Mouse (Mus musculus): ENCODE results near the gene Tdrd12. TPM values are rescaled to one million over a fixed set of nuclear protein-coding genes. Genes with fewer than 3 reads are reported as not detected.

Gene Tdrd12
- polyA plus RNA-seq, 1 experiment from 2014 or later, result 0.59 TPM

GRCm38 (mm10) chr7:35476457-35476856 is 61.1 kb downstream of the Tdrd12 start:
- Histone ChIP-seq H3K27me3 (no peaks in the 10 kb centered on the region), H3K4me1 (replicated peaks) (peaks cover 4% of the 10 kb centered on the region; the same call in 1 of the 2 replicates), H3K36me3 (no peaks in the 10 kb centered on the region), H3K4me3 (no peak overlapping the region), H3K9me3 (no peaks in the 10 kb centered on the region), H3K27ac (replicated peaks) (no peak overlapping the region), H3K9ac (no peak overlapping the region), H3K4me2 (no peak overlapping the region)
- WGBS, result 84% methylated on average over 2 of the region's 2 CpGs
- no peak for ATAC-seq (ENCODE audit: low read depth)

DNA sequence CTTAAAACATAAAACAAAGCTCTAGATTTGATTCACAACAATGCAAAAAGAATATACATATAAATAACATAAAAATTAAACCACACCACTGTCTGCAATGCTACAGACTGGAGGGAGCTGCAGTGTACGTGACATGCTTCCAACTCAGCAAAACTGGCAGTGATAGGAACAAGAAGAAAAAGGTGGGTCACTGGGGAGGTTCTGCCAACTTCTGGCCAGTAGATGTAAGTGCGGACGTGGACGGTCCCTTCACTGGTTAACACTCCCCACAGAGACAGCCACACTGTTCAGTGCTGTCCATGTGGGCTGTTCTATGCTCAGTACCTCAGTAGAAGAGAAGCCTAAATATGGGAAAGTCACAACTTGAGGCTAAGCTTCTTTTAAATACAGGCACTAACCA is 66.8 kb downstream of the Tdrd12 start:
- H3K9ac ChIP-seq, result no peak overlapping the region
- WGBS, result 54% methylated on average over 4 of the region's 4 CpGs
- ATAC-seq (ENCODE audit: low read depth), result no peak
- H3K4me3 ChIP-seq, result no peak overlapping the region
- no peaks in the 10 kb centered on the region for H3K36me3 ChIP-seq
- H3K27ac ChIP-seq (replicated peaks), result no peak overlapping the region
- H3K27me3 ChIP-seq, result no peaks in the 10 kb centered on the region
- peaks cover 4% of the 10 kb centered on the region; the same call in 1 of the 2 replicates for H3K4me1 ChIP-seq (replicated peaks)
- no peak overlapping the region for H3K4me2 ChIP-seq
- no peaks in the 10 kb centered on the region for H3K9me3 ChIP-seq

DNA sequence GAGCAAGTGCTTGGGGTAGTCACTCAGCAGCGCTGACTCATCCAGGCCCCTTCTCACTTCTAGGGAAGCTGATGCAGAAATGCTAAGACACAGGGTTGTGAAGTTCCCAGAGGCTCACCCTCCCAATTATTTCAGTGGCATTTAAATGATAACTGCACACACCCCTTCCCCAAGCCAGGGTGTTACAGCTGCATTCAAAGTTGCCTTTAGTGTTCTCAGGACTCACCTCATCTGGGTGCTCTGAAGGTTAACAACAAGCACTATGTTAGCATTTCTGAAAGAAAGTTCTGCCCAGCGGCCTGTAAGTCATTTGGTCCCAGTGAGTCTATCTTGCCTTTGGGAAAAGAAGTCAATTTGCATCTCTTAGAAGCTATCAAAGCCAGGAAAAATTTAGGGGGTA is 69.7 kb downstream of the Tdrd12 start:
- no peak for ATAC-seq (ENCODE audit: low read depth)

DNA sequence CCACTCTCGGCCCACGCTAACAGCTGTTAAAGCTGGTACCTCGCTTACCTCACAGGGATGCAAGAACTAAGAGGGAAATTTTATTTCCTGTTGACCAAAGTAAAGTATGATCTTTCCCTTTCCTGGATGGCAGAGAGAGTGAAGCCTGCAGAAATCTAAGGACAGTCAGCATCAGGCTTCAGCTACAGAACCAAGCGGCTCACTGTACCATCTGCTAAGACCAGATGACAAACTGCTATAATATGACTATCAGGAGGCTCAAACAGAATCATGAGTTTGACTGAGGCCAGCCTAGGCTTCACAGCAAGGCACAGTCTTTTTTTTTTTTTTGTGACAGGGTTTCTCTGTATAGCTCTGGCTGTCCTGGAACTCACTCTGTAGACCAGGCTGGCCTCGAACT is 72.5 kb downstream of the Tdrd12 start:
- no peaks in the 10 kb centered on the region for H3K9me3 ChIP-seq
- no peak overlapping the region for H3K9ac ChIP-seq
- 93% methylated on average over 5 of the region's 5 CpGs for WGBS
- H3K27ac ChIP-seq (replicated peaks), result no peak overlapping the region
- ATAC-seq (ENCODE audit: low read depth), result no peak
- H3K4me1 ChIP-seq (replicated peaks), result no peaks in the 10 kb centered on the region
- no peak overlapping the region for H3K4me2 ChIP-seq
- H3K36me3 ChIP-seq, result no peaks in the 10 kb centered on the region
- no peaks in the 10 kb centered on the region for H3K27me3 ChIP-seq
- H3K4me3 ChIP-seq, result no peak overlapping the region

More for the DNA sequence above, 69.7 kb downstream of the Tdrd12 start:
- no peaks in the 10 kb centered on the region for H3K9me3 ChIP-seq
- no peak overlapping the region for H3K9ac ChIP-seq
- no peaks in the 10 kb centered on the region for H3K36me3 ChIP-seq
- H3K4me1 ChIP-seq (replicated peaks), result no peaks in the 10 kb centered on the region
- no peak overlapping the region for H3K27ac ChIP-seq (replicated peaks)
- no peaks in the 10 kb centered on the region for H3K27me3 ChIP-seq
- H3K4me3 ChIP-seq, result no peak overlapping the region
- 50% methylated on average over 2 of the region's 2 CpGs for WGBS
- no peak overlapping the region for H3K4me2 ChIP-seq

GRCm38 (mm10) chr7:35460971-35461370 is 76.6 kb downstream of the Tdrd12 start:
- H3K4me3 ChIP-seq, result no peak overlapping the region
- ATAC-seq (ENCODE audit: low read depth), result no peak
- no peaks in the 10 kb centered on the region for H3K27me3 ChIP-seq
- no peak overlapping the region for H3K4me2 ChIP-seq
- no peak overlapping the region for H3K27ac ChIP-seq (replicated peaks)
- H3K36me3 ChIP-seq, result no peaks in the 10 kb centered on the region
- H3K4me1 ChIP-seq (replicated peaks), result no peaks in the 10 kb centered on the region
- no peaks in the 10 kb centered on the region for H3K9me3 ChIP-seq
- 88% methylated on average over 4 of the region's 4 CpGs for WGBS
- H3K9ac ChIP-seq, result no peak overlapping the region

DNA sequence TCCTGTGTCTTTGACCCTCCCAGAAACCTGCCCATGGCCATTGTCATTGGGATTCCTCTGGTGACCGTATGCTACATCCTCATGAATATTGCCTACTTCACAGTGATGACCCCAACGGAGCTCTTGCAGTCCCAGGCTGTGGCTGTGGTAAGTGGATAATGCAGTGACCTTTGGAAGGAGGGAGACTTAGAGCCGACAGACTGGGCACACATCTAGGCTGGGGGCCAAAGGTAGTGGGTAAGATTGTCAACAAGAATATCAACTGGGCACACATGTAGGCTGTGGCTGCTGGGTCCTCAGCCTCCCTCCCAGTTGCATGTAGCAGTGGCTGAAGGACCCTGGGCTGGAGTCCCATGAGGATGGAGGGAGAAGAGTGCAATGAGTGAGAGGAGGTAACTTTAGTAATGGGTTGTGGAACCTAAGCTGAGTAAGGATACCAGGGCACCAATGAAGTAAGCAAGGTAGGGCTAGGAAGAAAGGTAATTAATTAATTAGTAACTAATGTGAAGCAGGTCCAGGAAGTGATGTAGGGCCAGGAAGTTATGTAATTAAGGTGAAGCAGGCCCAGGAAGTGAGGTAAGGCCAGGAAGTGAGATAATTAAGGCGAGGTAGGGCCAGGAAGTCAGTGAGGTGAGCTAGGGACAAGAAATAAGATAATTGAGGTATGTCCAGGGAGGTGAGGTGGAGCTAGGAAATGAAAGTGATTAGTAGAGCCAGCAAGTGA is 81.3 kb downstream of the Tdrd12 start:
- Histone ChIP-seq H3K36me3 (no peaks in the 10 kb centered on the region), H3K4me2 (no peak overlapping the region), H3K9me3 (no peaks in the 10 kb centered on the region), H3K4me3 (no peak overlapping the region), H3K27me3 (no peaks in the 10 kb centered on the region), H3K27ac (replicated peaks) (no peak overlapping the region), H3K4me1 (replicated peaks) (no peaks in the 10 kb centered on the region), H3K9ac (no peak overlapping the region)
- no peak for ATAC-seq (ENCODE audit: low read depth)
- 83% methylated on average over 4 of the region's 4 CpGs for WGBS

DNA sequence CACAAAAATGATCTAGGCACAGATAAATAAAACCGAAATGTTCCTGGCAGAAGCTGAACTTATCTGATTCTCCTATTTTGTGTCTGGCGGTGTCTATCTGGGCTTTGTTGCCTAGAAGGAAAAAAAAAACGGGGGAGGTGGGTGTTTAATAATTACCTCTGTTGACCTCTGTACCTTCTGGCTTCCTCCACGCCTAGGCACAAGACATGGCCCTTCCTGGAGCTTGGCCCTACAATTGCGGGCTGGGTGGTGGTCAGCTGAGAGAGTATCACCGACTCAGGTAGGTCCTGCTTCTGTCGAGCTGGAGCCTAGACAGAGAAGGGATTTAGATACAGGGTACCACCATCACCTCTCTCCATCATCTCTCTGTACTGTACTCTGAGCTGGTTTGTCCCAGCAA is 88.7 kb downstream of the Tdrd12 start:
- Histone ChIP-seq H3K27me3 (no peaks in the 10 kb centered on the region), H3K36me3 (no peaks in the 10 kb centered on the region), H3K4me3 (no peak overlapping the region), H3K4me2 (no peak overlapping the region), H3K9ac (no peak overlapping the region), H3K4me1 (replicated peaks) (peaks cover 9% of the 10 kb centered on the region), H3K9me3 (0 out of 2 replicates have a peak, but pooled peaks cover 5% of the 10 kb centered on the region), H3K27ac (replicated peaks) (no peak overlapping the region)
- ATAC-seq (ENCODE audit: low read depth), result no peak
- 79% methylated on average over 7 of the region's 7 CpGs for WGBS

GRCm38 (mm10) chr7:35447996-35448846 is 89.3 kb downstream of the Tdrd12 start, which contains the start of gene Slc7a9:
Gene Slc7a9 (plus strand): TSS chr7:35448796.
- 26% methylated on average over 15 of the region's 15 CpGs for WGBS
- Histone ChIP-seq H3K9me3 (0 out of 2 replicates have a peak, but pooled peaks cover 5% of the 10 kb centered on the region), H3K4me1 (replicated peaks) (peaks cover 9% of the 10 kb centered on the region), H3K9ac (no peak within 1 kb of the TSS; the same call in 1 of the 2 replicates), H3K4me3 (no peak within 1 kb of the TSS), H3K36me3 (no peaks in the 10 kb centered on the region), H3K27me3 (no peaks in the 10 kb centered on the region), H3K27ac (replicated peaks) (no peak within 1 kb of the TSS), H3K4me2 (no peak within 1 kb of the TSS)
- no peak for ATAC-seq (ENCODE audit: low read depth)

GRCm38 (mm10) chr7:35447501-35447900 is 90.0 kb downstream of the Tdrd12 start:
- Histone ChIP-seq H3K4me1 (replicated peaks) (peaks cover 9% of the 10 kb centered on the region), H3K9ac (no peak overlapping the region; the same call in 1 of the 2 replicates), H3K9me3 (0 out of 2 replicates have a peak, but pooled peaks cover 5% of the 10 kb centered on the region), H3K4me2 (no peak overlapping the region), H3K27ac (replicated peaks) (no peak overlapping the region), H3K36me3 (no peaks in the 10 kb centered on the region), H3K27me3 (no peaks in the 10 kb centered on the region), H3K4me3 (no peak overlapping the region)
- 51% methylated on average over 4 of the region's 4 CpGs for WGBS
- ATAC-seq (ENCODE audit: low read depth), result no peak

- 88% methylated on average over 9 of the region's 9 CpGs for WGBS
- Histone ChIP-seq H3K9me3 (no peaks in the 10 kb centered on the region), H3K27ac (replicated peaks) (no peak overlapping the region), H3K4me2 (no peak overlapping the region), H3K27me3 (no peaks in the 10 kb centered on the region), H3K9ac (no peak overlapping the region), H3K4me1 (replicated peaks) (no peaks in the 10 kb centered on the region), H3K36me3 (peaks cover 85% of the 10 kb centered on the region), H3K4me3 (no peak overlapping the region)
- ATAC-seq (ENCODE audit: low read depth), result no peak
Measured at GRCm38 (mm10) chr7:35435266-35435665, 102.3 kb downstream of the Tdrd12 start.

- WGBS, result 91% methylated on average over 10 of the region's 10 CpGs
- H3K36me3 ChIP-seq, result peaks cover 76% of the 10 kb centered on the region
Measured at GRCm38 (mm10) chr7:35428146-35428545, 109.4 kb downstream of the Tdrd12 start.

GRCm38 (mm10) chr7:35423071-35423470 is 114.5 kb downstream of the Tdrd12 start:
- 92% methylated on average over 10 of the region's 10 CpGs for WGBS
- Histone ChIP-seq H3K4me3 (no peak overlapping the region), H3K9me3 (no peaks in the 10 kb centered on the region), H3K9ac (no peak overlapping the region), H3K27me3 (no peaks in the 10 kb centered on the region), H3K27ac (replicated peaks) (no peak overlapping the region), H3K4me2 (no peak overlapping the region), H3K36me3 (peaks cover 77% of the 10 kb centered on the region), H3K4me1 (replicated peaks) (no peaks in the 10 kb centered on the region)
- no peak for ATAC-seq (ENCODE audit: low read depth)

More at GRCm38 (mm10) chr7:35428146-35428545, 109.4 kb downstream of the Tdrd12 start:
- ATAC-seq (ENCODE audit: low read depth), result no peak
- Histone ChIP-seq H3K9ac (no peak overlapping the region), H3K27ac (replicated peaks) (no peak overlapping the region), H3K4me3 (no peak overlapping the region), H3K27me3 (no peaks in the 10 kb centered on the region), H3K4me1 (replicated peaks) (no peaks in the 10 kb centered on the region), H3K4me2 (no peak overlapping the region), H3K9me3 (no peaks in the 10 kb centered on the region)

Data from neural tube, embryonic 13.5 days (tissue).